Mouse (Mus musculus) adrenal gland, postnatal 4 days (tissue): ENCODE data around the gene Crispld2. TPM values are rescaled to one million over a fixed set of nuclear protein-coding genes. Genes with fewer than 3 reads are reported as not detected.
A peak's percentile ranks its signal among the peaks of the same experiment; 100 is the strongest.

Experiments
- DNase-seq, 2 experiments: peaks; one replicate each; pipeline ENCODE4 v3.0.0; 2021 to 2022; ENCODE audit warnings: low spot score in 2 of 2, mixed read lengths in 2 of 2
- long read RNA-seq, 2 experiments: library from polyadenylated mRNA; stranded (forward); transcript quantifications; one replicate each; pipeline ENCODE4 v2.0.0; 2021
- total RNA-seq, 2 experiments: library from RNA; stranded (reverse); gene quantifications; 2 replicates each; pipeline ENCODE4 v1.2.3; 2021

The Crispld2 gene
- 10 to 100 TPM in 1 of 2 experiments, 1 to 10 TPM in 1; 9.9 to 11.7 TPM for total RNA-seq
- long read RNA-seq, experiment 1, full-length matches to known transcripts = 4 of 7 reads
- long read RNA-seq, experiment 1, partial matches to known transcripts = 1 of 7 reads
- long read RNA-seq, experiment 1, other reads (novel, unspliced or antisense) = 2 of 7 reads
- long read RNA-seq, experiment 2, full-length matches to known transcripts = 11 of 27 reads
- long read RNA-seq, experiment 2, partial matches to known transcripts = 10 of 27 reads
- long read RNA-seq, experiment 2, other reads (novel, unspliced or antisense) = 6 of 27 reads

DNA sequence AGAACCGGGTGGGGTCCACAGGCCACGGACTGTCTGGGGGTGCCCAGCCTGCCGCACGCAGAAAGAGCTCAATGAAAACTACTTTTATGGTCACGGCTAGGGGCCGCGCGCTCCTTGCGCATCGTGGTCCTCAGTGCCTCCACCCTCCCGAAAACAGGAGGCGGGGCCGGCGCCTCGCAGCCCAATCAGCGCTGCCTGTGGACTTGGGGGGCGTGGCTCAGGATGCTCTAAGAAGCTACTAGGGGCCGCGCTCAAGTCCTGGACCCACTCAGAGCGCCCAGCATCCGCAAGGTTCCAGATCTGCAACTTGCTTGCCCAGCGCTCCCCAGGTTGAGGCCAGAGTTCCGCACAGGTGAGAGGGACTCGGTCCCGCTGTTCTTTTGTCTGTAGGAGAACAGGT, at the start of gene Crispld2:
TSS of gene Crispld2 (plus strand) at position 190 of the 400 bp plus-strand sequence.
- peak in 1 of 2 experiments; percentile 43 for DNase-seq

DNA sequence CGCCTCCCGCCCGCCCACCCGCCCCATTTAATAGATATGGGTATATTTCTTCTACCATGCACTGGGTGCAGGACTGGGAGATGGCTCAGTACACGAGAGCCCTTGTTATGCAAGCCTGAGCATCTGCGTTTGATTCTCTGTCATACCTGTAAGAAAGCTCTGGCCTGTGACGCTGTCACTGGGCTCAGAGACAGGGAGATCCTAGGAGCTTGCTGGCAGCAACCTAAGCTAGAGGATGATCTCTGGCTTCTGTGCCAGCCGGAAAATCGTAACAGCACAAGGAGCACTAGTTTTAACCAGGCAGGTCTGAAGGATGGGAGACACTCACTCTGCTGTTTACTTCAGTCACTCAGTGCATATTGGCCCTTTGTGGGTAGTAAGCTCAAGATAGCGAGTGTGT, 48.6 kb upstream of the Crispld2 start:
- no peak for DNase-seq

DNA sequence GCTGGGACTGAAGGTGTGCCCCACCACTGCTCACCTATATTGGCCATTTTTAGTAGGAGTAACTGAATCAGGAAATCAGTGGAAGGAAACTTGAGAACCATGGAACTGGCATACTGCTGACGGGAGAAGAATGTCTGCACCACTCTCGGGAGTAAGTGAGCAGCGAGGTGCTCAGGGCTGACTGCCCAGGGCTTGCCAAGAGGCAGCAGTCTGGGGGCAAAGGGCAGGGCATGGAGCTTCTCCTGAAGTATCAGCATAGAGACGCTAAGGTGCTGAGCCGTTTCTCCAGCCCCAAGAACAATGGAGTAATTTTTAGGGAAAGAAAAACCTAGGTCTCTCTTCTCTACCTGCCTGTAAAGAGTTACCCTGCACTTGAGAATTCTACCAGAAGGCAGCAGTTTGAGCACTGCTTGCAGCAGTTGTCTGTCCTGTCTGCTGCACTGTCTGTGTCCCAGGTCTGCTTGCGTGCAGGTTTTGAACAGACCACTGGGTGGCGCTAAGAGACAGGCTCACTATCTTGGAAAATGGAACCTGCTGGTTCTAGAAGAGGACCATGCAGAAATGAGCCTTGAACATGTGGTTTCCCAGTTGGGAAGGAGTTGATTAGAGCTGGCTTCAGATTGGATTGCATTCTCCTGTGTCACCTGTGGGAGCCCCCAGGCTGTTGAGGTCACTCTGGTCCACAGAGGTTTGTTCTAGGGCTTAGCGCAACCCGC, 48.0 kb upstream of the Crispld2 start:
- DNase-seq = peak; percentile 46 to 70

DNA sequence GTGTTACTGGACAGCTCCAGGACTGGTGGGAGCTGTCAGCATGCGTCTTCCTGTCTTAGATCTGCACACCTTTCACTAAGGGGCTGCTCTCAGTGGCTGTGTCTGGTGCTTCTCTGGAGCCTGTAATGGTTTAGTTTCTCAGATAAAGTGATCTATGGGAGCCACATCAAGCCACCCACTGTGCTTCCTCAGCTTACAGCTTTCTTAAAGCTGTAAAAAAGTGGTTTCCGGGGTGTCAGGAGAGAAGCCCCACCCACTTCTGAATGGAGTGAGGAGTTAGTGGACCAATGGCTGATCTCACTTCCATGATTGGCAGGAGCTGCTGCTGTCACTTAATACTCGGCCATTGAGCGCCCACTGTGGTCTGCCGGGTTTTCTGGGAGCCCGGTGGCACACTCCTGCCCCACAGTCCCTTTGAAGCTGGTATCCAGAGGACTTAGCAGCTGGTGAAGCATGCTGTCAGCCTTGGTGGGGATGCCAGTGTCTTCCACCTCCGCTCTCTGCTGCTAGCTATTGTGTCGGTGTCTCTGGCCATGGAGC, 45.8 kb upstream of the Crispld2 start:
- no peak for DNase-seq

DNA sequence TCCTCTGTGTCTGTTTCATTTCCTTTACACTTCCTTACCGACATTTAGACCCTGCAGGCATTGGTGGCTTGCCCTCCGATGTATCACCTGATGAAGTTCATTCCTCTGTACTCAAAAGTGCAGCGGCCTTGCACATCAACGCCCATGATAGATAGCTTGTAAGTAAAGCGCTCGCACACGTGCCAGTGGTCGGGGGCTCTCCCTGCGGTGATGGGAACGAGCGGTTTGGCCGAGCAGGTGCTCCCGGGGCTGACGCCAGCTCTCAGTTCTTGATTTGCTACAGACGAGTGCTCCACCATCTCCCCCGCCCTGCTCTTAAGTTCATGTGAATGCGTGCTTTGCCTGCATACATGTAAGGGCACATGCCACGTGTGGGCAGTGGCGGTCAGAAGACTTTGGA, 44.6 kb upstream of the Crispld2 start:
- DNase-seq = no peak

DNA sequence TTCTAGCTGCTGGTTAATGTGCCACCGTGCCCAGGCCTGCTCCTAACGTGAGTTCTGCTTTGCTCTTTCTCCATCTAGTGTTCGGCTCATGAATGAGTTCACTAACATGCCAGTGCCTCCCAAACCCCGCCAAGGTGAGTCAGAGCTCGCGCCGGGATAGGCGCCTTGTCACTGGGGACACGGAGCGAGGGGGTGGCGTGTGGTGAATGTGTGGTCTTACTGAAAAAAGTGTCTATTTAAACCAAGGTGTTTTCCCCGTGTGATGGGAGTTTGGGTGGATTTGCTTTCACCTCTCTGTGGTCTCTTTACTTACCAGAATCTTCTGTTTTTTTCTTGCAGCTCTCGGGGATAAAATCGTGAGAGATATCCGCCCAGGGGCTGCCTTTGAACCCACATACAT, 43.9 kb upstream of the Crispld2 start:
- no peak for DNase-seq

DNA sequence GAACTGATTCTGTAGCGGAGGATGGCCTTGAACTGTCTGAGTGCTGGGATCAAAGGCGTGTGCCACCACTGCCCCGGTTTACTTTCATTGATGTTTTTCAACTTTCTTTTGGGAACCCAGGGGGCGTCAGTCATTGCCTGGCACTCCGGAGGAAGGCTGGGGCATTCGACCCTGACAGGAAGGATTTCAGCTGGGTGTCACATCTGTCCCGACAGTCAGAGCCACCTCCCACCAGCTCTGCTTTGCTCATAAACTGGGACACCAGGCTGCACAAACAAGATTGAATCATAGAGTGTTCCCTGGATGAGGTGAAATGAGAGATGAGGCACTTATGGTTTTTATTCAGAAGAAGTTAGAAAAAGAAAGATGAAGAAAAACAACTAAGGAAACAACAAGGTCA, 40.0 kb upstream of the Crispld2 start:
- DNase-seq = no peak

DNA sequence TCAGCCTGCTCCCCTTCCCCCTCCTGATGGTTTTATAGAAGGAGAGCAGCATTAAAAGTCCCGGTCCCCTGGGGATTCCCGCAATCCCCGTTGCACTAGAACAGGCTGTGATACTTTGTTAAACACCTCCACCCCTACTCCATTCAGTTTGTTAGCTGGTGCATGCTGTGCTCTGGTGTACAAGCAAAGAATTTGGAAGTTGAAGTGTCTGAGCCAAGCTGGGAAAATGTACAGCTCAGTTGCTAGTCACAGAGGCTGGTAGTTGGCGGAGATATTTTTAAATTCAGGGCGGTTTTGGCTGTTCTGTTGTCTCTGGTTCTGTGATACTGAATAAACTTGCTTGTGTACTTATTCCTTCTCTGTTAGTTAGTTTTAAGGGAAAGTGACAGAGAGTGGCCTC, 39.5 kb upstream of the Crispld2 start:
- DNase-seq = no peak

DNA sequence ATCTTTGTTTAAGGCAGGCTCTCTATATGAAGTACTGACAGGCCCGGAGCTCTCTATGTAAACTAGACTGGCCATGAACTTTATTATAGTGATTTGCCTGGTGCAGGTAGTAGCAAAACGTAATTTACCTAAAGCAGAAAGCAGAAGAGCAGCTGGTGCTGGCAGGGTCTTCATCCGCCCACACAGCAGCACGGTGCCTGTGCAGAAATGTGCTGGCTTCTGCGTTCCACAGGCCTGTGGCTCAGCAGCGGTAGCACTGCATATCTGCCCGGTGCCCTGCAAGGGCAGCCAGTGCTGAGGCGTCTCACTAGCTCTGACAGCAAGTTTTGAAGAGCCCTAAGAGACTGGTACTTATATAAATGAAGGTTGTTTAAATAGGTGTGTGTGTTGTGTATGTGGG, 36.9 kb upstream of the Crispld2 start:
- DNase-seq = no peak

DNA sequence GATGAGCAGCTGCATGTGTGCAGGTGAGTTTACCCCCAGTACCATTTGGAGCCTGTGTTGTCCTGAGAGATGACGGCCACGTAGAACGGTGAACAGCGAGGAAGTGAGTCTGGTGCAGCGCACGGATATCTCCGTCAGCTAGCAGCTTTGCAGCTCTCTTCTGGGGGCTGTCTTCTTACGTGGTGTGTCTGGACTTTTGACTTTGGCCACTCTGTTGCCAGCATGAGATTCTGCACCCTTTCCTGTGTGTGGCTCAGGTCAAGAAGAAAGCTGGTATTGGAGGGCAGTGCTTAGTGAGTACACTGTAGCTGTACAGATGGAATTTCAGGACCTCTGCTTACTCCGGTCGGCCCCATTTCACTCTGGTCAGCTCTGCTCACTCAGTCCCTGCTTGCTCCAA, 34.2 kb upstream of the Crispld2 start:
- DNase-seq = no peak

DNA sequence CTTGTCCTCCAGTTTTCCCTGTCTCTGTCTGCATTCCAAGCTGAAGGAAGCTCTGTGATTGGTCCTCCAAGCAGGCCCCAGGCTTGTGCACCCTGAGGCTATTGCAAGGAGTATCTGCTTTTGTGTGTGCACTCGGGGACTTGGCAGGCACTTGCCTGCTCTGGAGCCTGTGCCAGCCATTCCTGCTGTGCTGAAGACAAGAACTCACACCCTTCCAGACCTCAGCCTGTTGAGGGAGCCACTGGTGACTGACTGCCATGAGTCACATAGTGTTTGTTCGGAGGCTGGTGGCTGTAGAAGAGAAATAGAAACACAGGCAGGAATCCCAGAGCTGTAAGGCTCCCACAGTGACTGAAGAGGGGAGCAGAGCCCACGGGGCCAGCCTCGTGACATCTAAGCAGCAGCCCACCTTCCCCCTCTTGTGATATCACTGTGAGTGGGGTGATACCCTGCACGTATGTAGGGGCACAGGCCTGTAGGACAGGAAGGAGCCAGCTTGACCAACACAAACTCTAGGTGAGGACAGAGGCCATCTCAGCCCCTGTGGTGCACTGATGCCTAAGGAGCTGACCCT, 31.6 kb upstream of the Crispld2 start:
- no peak for DNase-seq

DNA sequence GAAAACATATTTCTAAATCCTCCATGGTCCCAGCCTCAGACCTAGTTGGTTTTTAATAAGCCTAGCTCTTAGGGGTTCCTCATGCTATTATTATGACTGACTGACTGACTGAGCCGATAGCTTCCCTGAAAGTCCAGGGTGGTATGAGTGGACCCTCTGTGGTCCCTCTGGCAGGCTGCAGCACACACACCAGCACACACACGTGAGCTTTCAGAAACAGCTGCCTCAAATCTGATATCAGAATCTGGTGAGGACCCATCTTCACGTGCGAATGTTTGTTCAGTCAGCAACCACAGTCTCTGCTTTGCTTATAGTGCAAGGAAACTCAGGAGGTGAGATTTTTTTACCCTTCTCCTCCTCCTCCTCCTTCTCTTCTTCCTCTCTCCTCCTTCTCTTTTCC, 27.4 kb upstream of the Crispld2 start:
- no peak for DNase-seq

DNA sequence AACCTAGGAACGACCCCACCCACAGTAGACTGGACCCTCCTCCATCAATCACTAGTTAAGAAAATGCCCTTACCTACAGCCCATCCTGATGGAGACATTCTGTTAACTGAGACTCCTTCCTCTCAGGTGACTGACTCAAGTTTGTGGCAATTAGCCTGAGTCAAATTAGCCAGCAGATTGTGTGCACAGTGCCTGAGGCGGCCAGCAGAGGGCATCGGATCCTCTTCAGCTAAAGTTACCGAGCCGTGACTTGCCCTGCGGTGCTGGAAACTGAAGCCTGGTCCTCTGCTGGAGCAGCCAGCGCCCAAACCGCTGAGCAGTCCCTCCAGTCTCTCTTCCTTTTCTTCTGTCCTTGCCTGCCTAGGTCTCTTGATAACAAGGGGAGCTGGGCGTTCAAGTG, 24.8 kb upstream of the Crispld2 start:
- no peak for DNase-seq

DNA sequence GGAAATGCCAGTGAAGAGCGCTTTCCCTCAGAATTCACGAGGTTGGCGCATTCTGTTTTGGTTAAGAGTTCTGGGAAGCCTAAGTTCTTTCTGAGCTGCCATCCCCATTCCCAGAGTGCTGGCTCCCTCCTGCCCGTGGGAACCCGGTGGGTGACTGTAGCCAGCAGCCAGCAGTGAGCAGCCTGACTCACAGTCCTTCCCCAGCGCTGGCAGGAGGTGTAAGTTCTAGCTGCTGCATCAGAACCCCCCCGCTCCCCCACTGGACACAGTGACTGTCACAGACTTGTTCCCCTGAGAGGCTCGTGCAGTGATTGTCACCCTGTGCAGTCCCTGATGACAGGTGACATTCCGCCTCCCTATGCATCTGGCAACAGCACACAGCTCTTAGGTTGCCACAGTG, 22.1 kb upstream of the Crispld2 start:
- no peak for DNase-seq

DNA sequence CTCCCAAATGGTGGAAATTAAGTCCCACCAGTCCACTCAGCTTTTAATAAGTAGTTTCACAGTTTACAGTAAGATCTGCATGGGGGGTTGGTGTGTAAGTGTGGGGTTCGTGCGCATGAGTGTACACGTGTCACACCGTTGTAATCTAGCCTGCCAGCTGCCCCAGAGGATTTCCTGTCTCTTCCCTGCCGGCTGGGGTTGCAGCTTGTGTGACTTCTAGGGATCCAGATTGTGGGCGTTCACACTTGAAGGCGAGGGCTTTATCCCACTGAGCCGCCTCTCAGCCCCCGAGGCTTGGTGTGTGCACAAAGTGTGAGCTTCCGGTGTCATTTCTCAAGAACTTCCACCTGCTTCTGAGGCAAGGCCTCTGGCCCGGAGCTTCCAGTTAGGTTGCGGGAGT, 19.7 kb upstream of the Crispld2 start:
- no peak for DNase-seq

DNA sequence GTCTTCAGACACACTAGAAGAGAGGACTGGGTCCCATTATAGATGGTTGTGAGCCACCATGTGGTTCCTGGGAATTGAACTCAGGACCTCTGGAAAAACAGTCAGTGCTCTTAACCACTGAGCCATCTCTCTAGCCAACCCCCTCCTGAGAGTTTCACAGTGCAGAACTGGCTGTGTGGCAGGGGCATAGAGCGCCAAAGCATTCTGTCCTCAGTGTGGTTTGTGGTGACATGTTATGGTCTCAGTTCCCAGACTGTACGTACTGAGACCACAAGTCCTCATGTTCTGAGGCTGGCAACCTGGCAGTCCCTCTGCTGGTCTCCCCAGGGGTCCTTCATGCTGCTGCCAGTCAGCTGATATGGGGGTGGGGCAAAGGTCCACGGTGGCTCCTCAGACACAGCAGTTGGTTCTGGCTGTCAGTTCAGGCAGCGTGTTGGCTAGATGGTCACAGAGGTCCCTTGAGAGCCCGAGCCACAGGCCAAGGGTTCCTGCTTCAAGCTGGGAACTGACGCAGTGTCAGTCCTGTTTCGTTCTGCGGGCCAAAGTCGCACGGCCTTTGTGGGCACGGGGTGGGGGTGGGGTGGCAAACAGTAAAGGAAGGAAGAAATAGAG, 13.4 kb upstream of the Crispld2 start:
- no peak for DNase-seq

DNA sequence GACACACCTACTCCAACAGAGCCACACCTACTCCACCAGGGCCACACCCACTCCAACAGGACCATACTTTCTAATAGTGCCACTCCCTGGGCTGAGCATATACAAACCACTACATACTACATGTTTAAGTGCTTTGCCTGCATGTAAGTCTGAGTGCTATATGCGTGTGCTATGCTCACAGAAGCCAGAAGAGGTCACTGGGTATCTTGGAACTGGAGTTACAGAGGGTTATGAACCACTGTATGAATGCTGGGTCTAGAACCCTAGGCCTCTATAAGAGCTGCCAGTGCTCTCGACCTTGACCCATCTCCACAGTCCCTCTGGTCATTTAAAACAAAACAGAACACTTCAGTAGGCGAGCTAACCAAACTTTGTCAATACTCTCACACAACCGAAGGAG, 11.0 kb upstream of the Crispld2 start:
- DNase-seq = no peak

DNA sequence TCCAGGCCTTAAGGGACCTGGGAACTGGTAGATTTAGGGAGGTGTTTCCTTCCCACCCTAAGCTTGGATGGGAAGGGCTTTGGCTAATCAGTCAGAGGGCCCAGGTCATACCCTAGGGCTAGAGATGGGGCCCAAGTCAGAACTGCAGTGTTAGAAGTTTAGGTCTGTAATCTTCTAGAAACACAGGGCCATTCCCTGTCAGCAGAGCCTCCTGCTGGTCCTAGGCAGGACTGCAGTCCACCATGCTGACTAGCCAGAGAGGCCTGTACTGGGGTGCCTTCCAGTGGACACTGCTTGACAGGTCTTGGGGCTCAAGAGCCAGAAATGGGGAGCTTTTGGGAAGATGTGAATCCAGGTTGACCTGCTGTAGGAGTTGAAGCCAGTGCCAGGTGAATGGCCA, 8.2 kb upstream of the Crispld2 start:
- no peak for DNase-seq

DNA sequence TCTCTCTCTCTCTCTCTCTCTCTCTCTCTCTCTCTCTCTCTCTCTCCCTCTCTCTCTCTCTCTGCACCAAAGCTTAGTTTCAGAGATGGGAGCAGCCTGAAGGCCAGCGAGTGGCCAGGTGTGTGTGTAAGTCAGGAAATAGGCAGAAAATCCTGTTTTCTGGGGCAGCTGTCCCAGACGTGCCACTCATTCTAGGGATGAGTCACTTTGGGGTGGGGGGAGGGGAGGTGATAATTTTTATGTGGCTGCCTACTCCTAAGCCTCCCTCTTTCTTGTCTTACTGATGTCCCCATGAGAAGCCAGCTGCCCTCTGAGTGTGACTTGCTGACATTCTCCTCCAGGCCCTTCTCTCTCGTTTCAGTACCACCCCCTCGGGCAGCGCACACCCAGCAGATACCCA, 6.1 kb upstream of the Crispld2 start:
- DNase-seq = no peak

DNA sequence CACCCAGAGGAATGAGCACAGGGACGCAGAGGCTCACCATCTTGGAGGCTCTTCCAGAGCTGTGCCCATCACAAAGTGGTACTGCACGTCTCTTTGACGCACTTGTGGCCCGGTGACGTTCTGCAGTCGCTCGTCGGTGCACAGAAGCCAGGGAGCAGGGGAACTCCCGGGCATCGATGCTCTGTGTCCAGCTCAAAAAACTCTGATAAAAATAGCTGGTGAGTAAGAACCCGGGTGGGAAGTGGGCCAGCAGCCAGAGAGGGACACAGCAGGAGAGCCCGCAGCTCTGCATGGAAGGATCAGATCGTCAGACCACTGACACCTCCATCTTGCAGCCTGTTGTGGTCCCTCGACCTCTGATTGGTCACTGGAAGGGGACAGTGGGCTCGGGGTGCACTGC, 4.2 kb upstream of the Crispld2 start:
- DNase-seq = no peak

DNA sequence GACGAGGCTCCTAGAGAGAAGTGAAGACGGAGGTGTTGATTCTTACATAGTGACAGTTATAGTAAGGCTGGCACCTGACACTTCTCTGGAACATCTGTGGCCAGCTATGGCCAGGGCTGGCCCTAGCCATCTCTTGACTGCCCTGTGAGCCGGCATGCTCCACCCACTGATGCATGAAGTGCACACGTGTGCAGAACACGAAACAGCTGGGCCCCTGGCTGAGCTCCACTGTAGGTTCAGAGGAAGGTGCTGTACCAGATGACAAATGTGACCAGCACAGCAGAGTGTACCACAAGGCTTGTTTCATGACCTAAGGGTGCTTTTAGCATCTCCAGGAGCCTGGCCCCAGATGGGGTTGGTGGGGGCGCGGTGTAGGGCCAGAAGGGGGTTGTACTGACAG, 1.9 kb downstream of the Crispld2 start:
- no peak for DNase-seq

DNA sequence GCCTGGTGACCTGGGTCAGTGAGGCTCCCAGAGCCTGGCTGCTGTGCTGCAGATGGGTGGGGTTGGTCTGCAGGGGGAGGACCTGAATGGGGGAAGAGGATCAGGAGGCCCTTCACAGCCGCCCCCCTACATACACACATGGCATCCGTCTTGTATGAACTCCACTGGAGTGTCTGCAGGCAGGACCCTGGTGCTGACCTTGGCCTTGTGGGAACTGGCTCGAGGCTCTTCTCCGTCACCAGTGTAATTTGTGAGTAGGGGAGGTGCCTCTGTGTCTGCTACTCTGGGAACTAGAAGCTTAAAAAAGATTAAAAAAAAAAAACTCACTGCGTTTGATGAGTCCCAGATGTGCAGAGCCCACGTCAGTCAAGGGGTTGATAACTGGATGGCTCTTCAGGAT, 2.3 kb downstream of the Crispld2 start:
- DNase-seq = no peak
